Mouse (Mus musculus): ENCODE measurements around the gene Lin7c. TPM values are rescaled to one million over a fixed set of nuclear protein-coding genes. Genes with fewer than 3 reads are reported as not detected.
"Not testable (repeated sequence)": the region's sequence is repeated elsewhere in the genome, so short reads cannot be mapped to it uniquely, and the experiment has no call there.

Gene Lin7c
- total RNA-seq (2021) = 100 to 1,000 TPM; 230 to 234 TPM

DNA sequence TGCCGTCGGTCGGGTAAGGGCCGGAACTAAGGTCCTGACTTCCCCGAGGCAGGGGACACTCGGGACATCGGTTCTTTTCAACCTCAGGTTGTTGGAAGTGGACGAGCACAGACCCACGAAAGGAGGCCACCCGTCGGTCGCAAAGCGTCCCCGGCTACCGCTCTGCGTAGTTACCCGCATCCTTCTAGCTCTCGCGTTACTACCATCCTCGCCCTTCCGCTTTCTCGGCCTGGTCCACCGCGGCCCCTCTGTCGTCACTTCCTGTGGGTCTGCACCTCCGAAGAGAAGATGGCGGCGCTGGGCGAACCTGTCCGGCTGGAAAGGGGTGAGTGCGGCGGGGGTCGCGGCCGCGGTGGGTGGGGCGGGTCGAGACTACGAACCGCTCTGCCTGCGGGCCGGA lies at the start of gene Lin7c:
Gene Lin7c, plus strand, starts transcription at position 257 of the 400 bp plus-strand sequence.
- intact Hi-C loops (cut with DNase I) = loop anchor here (5.0 kb wide), 2 partner anchors 193 to 1923 kb away; no protein-coding TSS in a partner anchor

DNA sequence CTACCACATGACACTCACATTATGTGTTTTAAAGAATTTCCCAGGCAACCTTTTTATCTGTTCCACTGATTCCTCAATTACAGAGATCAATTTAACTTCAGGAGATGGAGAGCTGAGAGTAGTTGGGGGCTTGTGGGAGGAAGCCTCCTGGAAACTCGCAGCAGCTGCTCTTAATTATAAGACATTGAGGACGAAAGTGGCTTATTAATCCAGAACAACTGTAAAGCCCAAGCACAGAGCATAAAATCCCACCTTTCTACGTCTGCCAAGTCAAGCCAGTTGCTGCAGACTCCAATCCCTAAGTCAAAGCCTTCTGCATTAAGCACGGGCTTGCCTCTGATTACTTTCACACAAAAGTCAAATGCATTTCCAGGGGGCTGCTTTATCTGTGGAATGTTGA lies 44.3 kb upstream of the Lin7c start:
- no peak for DNase-seq
- intact Hi-C loops (cut with DNase I) = no loop called here

More for the DNA sequence above, at the start of gene Lin7c:
- peak; percentile 95 for DNase-seq

DNA sequence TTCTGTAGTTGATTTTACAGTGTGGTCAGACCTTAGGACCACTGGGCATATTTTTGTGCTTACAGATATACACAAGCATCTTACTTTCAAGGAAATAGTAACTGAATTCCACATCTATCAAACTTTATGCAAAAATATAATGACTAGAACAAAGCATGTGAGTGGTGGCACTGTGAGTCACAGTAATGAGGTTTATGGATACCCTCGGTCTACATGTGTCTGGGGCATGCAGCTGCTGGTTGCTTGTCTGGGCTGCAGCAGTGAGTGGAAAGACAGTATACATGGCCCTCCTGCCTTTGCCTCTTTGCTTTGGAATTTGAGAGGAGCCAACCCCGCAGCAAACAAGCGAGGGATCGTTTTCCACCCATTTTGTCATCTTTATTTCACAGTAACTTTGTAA lies 42.3 kb upstream of the Lin7c start:
- DNase-seq = no peak

DNA sequence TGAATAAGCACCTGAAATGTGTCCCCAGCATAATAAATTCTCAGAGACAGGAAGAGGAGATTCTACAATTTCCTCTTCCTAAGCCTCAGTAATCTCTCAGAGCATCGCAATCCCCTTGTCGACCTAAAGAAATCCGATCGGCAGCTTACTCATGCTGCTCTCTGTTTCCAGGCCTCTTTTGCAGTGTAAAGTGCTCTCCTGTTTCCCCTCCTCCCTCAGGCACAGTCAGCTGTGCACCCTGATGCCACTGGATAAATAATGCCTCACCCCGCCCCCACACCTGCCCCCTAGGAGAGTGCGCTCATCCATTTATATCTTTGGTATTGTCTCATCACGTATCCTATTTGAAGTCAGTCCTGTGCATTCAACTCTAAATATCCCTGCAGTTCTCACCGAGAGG lies 41.9 kb upstream of the Lin7c start:
- intact Hi-C loops (cut with DNase I) = no loop called here
- no peak for DNase-seq

More for the DNA sequence above, 42.3 kb upstream of the Lin7c start:
- intact Hi-C loops (cut with DNase I) = no loop called here

DNA sequence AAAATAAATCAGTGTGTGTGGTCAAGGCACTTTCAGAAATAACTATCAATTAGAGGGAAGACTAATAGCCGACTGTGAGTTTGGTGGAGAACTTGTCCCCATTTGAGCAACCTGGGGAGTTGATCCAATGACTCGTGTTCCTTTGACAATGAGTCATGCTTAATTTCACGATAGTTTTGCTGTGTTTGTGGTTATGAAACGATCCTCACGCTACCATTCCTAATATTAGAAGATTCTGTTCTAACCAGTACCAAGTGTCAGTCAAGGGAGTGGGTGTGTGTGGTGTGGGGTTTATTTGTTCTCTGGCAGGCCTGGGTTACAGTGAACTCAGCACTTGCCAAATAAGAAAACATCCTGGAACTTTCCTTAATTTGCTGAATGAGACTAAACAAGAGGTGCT lies 35.1 kb upstream of the Lin7c start:
- intact Hi-C loops (cut with DNase I) = no loop called here
- DNase-seq = no peak

DNA sequence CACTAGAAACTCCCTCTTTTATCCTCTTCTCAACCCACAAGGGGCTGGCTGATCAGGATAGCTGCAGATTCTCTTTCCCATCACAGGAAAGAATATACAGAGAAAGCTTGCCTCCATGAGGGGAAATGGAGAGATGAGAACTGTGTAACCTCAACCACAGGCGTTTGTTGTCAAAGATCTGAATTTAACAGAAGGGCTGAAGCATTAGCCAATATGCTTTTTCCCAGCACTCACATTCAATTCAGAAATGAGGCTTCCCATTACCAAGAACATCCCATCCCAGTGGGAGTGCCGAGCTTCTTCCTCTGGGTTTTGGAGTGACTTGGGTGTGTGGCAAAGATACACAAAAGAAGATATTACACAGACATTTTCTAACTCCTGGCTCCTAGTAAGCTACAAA lies 31.0 kb upstream of the Lin7c start:
- intact Hi-C loops (cut with DNase I) = no loop called here
- no peak for DNase-seq

DNA sequence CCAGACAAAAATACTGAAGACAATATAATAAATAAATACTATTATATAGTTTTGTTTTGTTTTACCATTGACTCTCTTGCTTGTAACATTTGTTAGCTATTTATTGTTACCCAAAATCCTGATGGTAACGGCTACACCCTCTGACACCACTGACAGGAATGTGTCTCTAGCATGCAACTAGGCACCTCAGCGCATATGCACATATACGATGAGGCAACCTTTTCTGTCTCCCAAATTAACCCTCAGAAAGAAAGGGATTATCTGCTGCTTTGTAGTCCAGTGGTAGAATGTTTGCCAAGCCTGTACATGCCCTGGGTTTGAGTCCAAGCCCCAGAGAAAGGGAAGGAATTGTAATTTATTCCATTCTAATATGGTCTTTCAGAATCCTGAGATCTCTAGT lies 29.8 kb upstream of the Lin7c start:
- DNase-seq = no peak
- intact Hi-C loops (cut with DNase I) = no loop called here

DNA sequence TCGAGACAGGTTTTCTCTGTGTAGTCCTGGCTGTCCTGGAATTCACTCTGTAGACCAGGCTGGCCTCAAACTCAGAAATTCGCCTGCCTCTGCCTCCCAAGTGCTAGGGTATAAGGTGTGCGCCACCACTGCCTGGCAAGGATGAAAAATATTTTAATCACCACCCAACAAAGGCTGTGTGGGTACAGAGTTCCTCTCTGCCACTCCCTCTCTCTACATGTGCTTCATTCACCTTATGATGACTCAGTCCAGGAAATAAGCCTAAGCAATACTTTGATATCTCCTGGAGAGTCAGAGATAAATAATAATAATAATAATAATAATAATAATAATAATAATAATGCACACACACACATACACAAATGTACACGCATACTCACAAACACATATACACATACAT lies 11.2 kb upstream of the Lin7c start:
- intact Hi-C loops (cut with DNase I); DNase-seq: not testable (repeated sequence)

DNA sequence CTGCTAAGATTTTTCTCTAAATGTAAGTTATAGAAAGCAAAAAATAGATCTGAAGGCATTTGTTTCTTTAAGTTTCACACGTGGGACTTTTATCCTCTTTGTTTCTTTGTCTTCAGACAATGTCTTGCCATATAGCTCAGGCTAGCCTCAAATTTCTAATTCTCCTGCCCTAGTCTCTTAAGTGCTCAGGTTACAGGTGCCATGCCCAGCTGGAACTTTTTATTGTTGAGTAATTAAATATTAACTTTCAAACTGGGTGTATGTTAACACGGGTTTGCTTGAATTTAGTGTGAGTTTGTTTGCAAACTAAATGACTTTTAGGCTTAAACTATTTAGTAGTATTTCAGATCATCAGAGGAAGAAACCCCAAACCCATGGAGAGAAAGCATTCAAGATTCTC lies 9.5 kb upstream of the Lin7c start:
- intact Hi-C loops (cut with DNase I) = no loop called here
- DNase-seq = no peak

DNA sequence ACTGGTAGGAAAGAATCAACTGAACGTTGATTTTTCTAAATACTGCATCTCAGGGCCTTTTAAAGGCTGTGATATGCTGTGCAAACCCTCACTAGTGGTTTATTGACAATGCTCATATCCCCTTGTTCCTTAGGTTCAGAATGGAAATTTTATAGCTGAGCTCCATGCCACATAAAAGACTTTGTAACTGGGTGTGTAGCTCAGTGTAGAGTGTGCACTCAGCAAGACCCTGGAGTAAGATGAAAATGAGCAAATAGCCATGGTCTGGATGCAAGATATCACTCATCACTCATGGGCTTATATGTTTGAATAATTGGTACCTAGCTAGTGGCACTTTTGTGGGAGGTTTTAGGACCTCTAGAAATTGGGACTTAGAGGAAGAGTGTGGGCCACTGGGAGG lies 9.0 kb upstream of the Lin7c start:
- no peak for DNase-seq
- intact Hi-C loops (cut with DNase I) = no loop called here

DNA sequence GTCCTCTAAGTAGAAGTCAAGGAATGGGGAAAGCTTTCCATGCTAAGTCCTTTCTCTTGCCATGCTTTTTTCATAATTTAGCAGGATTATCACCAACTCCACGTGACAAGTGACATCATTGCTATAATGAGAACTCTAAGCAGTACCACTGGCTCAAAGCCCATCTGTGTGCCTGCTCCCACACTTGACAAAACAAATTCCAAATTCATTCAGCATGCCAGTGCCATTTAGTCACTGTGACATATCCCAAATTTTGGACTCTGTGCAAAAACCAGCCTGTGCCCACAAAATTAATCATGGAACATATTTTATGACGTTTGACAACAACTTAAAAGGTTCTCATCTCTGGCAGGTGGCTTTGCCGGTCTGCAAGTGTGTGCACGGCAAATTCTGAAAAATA lies 6.5 kb upstream of the Lin7c start:
- no peak for DNase-seq
- intact Hi-C loops (cut with DNase I) = no loop called here

DNA sequence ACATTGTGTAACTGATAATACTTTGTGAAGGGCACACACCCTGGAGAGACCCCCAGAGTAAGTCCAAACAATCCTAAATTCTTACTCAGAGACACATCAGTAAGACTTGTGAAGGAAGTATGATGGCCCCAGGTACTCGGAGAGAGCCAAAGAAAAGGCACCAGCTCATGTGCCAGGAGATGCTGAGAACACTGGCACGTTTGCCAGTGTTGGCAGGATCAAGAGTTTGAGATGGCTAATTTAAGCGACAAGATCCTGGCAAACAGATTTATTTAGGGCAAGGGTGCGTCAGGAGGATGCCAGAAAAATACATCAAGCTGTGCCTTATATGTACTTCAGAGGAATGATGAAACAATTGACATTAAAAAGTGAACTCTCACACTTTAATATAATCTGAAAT lies 6.1 kb upstream of the Lin7c start:
- intact Hi-C loops (cut with DNase I) = no loop called here
- peak; percentile 40 for DNase-seq

DNA sequence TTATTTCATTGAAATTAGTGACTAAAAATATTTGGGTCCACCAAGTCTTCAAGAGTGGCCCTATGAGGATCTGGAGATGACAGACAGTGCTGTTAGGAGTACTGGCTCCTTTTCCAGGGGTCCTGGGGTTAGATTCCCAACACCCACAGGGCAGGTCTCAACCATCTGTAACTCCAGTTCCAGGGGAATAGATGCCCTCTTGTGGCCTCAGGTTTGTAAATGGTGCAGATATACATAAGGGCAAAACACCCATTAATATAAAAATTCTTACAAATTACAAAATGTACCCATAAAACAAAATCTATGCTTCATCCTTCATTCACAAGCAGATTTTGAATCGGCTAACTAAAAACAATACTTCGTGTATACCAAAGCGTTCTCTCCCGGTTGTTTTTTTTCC lies 585 bp upstream of the Lin7c start:
- no peak for DNase-seq
- intact Hi-C loops (cut with DNase I) = loop anchor here (5.0 kb wide), 2 partner anchors 193 to 1923 kb away; no protein-coding TSS in a partner anchor

DNA sequence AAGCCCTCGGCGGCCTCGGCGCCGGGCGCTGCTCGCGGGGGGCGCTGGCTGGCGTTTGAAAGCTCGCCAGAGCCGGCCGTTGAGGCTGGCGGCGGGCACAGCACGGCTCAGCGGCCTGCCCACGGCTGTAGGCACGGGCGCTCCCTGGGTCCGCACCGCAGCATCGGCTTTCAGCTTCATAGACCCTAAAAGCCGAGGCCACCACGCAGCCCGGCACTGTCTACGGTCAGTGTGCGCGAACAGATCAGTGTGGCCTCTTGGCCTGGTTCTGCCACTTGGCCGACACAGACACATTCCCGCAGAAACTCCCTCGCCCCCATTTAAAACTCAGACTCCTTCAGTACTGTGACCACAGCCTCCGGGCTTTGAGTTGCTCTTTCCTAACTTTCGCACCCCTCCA lies 378 bp downstream of the Lin7c start:
- no peak for DNase-seq
- intact Hi-C loops (cut with DNase I) = loop anchor here (5.0 kb wide), 2 partner anchors 194 to 1924 kb away; no protein-coding TSS in a partner anchor

DNA sequence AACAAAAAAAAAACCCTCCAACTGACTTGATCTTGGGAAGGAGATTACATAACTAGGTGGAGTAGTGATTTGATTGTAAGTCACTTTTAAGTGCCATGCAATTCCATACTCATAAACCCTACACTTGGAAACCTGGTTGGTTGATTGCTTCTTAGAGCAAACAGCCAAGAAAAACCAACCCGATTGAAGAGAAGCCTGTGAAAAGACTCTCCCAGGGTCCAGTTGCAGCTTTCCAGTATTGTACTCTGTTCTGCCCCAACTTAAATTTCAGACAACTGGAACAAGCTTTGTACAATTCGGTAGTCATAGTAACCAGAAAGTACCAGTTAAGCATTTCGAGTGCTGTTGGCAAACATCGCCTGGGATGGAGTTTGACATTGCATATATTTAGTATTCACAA lies 818 bp downstream of the Lin7c start:
- intact Hi-C loops (cut with DNase I) = loop anchor here (5.0 kb wide), 2 partner anchors 194 to 1924 kb away; no protein-coding TSS in a partner anchor
- no peak for DNase-seq

DNA sequence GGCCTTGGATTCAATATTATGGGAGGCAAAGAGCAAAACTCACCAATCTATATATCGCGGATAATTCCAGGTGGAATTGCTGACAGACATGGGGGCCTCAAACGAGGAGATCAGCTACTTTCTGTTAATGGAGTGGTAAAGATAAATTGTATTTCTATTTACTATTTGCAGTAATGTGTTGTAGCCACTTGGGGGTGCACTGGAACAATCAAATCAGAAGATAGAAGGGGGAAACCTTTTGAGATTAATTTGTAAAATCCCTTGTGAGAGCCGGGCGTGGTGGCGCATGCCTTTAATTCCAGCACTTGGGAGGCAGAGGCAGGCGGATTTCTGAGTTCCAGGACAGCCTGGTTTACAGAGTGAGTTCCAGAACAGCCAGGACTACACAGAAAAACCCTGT lies 5.7 kb downstream of the Lin7c start:
- intact Hi-C loops (cut with DNase I) = no loop called here
- DNase-seq = no peak

DNA sequence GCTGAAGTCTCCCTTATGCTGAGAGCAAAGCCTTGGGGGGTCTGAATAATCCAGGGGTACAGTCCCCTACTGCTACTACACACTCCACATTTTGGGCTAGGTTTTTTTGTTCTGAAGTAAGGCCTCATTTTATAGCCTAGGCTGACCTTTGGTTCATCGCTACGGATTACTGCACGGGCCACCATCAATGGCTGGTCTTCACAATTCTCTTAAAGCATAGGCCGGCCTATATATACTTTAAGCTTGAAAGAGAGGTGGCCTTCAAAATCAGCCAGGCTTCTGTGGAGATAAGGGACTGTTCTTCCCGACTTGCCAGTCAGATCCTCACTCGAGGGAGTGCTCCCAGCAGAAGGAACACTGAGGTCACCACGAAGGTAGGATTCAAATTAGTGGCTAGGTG lies 12.2 kb downstream of the Lin7c start:
- intact Hi-C loops (cut with DNase I) = loop anchor here (10.0 kb wide), 2 partner anchors 1082 to 1162 kb away; no protein-coding TSS in a partner anchor

DNA sequence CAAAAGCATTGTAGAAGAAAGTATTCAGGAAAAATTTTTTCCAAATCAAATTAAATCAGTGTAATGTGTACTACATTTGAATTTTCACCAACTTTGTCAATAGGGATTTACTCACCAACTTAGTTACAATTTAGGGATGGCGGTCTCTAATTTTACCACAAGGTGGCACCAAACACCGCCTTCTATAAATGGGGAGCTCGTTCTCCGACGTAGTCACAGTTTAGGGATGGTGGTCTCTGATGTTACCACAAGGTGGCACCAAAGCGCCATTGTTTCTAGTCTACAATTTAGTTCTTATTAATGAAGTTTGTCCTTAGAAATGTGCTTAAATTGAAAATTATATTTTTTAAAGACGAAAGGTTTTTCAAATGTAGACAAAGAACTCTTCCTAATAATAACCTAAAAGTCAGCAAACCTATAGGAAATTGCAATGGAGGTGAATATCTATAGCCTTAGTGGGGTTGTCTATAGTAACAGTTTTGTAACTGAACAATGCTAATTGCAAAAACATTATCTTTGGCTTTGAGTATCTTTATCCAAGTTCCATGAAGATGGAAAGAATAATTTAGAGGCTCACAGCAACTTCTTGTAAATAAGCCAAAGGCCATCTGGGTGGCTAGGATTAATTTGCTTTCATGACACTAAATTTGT lies 13.6 kb downstream of the Lin7c start:
- peak; percentile 87 for DNase-seq
- intact Hi-C loops (cut with DNase I) = loop anchor here (2.0 to 10.0 kb wide), 4 partner anchors 299 to 1161 kb away; no protein-coding TSS in a partner anchor

More for the DNA sequence above, 12.2 kb downstream of the Lin7c start:
- DNase-seq = no peak

DNA sequence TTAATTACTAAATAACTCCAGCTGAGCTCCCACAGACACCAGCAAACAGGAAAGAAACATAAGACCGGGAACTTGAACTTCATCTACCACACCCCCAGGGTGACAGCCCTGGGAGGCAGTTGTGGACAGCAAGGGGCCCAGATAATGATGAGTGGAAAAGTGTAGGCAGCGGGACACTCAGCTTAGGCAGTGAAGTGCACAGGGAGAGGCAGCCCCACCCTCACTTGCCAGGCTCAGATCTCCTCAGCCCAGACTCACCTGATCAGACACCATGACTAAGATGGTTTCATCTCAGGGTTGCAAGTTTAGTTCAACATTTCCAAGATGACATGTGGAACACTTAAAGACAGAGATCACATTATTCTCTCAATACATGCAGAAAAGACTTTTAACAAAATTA lies 18.5 kb downstream of the Lin7c start:
- no peak for DNase-seq
- intact Hi-C loops (cut with DNase I) = loop anchor here (10.0 kb wide), 2 partner anchors 1076 to 1156 kb away; no protein-coding TSS in a partner anchor

DNA sequence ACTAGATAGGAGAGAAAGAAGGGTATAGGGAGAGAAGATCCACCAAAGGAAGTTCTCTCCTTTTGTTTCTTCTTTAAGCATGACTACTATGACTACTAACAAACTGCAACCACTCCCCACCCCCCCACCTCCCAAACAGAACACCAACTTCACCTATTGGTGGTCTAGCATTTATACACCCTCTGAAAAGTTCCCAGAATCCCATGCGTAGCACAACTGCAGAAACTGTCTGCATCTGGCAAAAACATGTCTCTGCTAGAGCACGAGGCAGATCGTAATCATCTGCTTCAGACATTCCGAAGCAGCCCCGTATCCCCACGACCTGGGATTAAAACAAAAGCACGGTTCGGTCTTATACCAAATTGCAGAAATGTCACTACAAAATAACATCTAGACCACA lies 21.6 kb downstream of the Lin7c start:
- intact Hi-C loops (cut with DNase I) = no loop called here
- no peak for DNase-seq

DNA sequence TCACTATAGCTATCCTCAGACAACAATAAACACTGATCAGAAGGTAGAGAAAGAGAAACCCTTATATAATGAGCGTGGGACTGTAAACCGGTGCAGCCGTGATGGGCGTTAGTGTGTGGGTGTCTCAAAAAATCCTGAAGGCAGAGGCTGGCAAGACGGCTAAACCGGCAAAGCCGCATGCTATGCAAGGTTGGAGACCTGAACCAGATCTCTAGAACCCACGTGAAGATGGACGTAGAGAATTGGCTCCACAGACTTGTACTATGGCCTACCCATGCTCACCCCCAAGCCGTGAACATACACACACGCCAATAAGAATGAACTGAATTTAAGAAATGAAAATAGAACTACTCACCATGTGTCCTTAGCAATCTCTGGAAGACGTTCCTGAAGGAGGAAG lies 22.1 kb downstream of the Lin7c start:
- intact Hi-C loops (cut with DNase I) = no loop called here
- no peak for DNase-seq

DNA sequence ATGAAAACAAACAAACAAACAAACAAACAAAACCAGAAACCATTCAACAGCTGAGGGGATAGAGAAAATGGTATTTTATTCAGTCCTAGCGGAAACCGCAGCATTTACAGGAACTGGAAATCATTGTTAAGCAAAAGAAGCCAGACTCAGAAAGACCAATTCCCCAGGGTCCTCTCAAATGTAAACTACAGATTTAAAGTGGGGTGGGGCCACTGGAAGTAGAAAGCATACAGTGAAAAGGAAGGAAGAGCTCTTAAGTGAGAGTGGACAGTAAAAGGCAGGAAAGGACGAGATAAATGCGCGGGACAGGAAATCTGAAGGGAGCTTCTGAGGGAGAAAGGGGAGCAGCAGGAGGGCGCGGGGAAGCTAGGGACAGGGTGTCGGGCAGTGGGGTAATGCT lies 22.6 kb downstream of the Lin7c start:
- intact Hi-C loops (cut with DNase I) = no loop called here
- no peak for DNase-seq

DNA sequence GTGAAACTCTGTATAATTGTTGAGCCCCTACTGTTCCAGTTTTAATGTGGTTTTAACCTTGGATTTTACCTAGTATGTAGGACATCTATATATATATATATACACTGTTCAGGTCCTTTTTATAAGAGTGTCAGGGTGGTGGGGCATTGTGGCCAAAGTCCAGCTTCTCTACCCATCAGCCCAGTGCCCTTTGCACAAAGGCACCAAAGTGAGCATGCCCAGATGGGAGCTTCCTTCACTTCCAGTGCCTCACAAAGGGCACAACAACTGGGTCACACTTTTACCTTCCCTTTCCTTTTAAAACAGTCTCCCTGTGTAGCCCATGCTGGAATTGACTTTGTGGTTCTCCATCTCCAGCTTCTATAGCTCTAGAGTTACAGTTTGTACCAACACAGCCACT lies 23.9 kb downstream of the Lin7c start:
- intact Hi-C loops (cut with DNase I) = no loop called here
- DNase-seq = no peak
